Mouse (Mus musculus) kidney, postnatal 0 days (tissue): ENCODE data around the gene Osbpl3. TPM values are rescaled to one million over a fixed set of nuclear protein-coding genes. Genes with fewer than 3 reads are reported as not detected.
A peak's percentile ranks its signal among the peaks of the same experiment; 100 is the strongest.

Experiments used
- ATAC-seq: fragments of 200-750 bp; cut with Nextera tagmentation; replicated peaks from 2 replicates; pipeline ENCODE4 v1.8.0; 2017; ENCODE audit warnings: low read depth, moderate number of reproducible peaks, moderate TSS enrichment, moderate library complexity; ENCODE audit not compliant: low FRiP score
- DNase-seq: peaks from one replicate; pipeline ENCODE4 v3.0.0-alpha.2; 2016; ENCODE audit warnings: low spot score
- H3K27ac ChIP-seq: fragments of 300-500 bp; sonication (generic); 2 replicates; pipeline ENCODE4 v1.5.1; 2014; ENCODE audit warnings: mild to moderate bottlenecking
- H3K27me3 ChIP-seq: fragments of 300-500 bp; sonication (generic); 2 replicates; pipeline ENCODE4 v1.6.1; 2014; ENCODE audit warnings: low read length, mixed read lengths; ENCODE audit not compliant: insufficient read depth
- H3K36me3 ChIP-seq: fragments of 300-500 bp; sonication (generic); 2 replicates; pipeline ENCODE4 v1.6.1; 2014; ENCODE audit warnings: low read length, mixed read lengths; ENCODE audit not compliant: insufficient read depth
- H3K4me1 ChIP-seq: fragments of 300-500 bp; sonication (generic); replicated peaks from 2 replicates; pipeline ENCODE4 v1.6.1; 2014; ENCODE audit warnings: antibody characterized with exemption, low read length, mixed read lengths; ENCODE audit not compliant: insufficient read depth
- H3K4me2 ChIP-seq: fragments of 300-500 bp; sonication (generic); 2 replicates; pipeline ENCODE4 v1.6.1; 2014; ENCODE audit warnings: mild to moderate bottlenecking, low read length, moderate library complexity, mixed read lengths
- H3K4me3 ChIP-seq: fragments of 300-500 bp; sonication (generic); replicated peaks from 2 replicates; pipeline ENCODE4 v1.5.1; 2014; ENCODE audit warnings: low read depth, low read length
- H3K9ac ChIP-seq: fragments of 300-500 bp; sonication (generic); 2 replicates; pipeline ENCODE4 v1.6.1; 2014; ENCODE audit warnings: low read depth, low read length
- H3K9me3 ChIP-seq: fragments of 300-500 bp; sonication (generic); replicated peaks from 2 replicates; pipeline ENCODE4 v1.6.1; 2016; ENCODE audit warnings: low read length, inconsistent platforms, mixed read lengths
- CTCF ChIP-seq: IDR thresholded peaks from 2 replicates; pipeline ENCODE4 v1.5.1; 2016; ENCODE audit warnings: antibody characterized with exemption, low read depth, mild to moderate bottlenecking, moderate library complexity
- WGBS: fragments of 180-500 bp; shearing (Covaris S2); extraction: QIAGEN DNeasy Blood & Tissue Kit; methylation state at CpG from one replicate; pipeline ENCODE4 v1.1.7; 2014; 5-methylcytosine and 5-hydroxymethylcytosine counted together
- polyA plus RNA-seq: library from polyadenylated mRNA; unstranded; fragments of >200 nt; fragmentation: Nextera tagmentation; extraction: Ambion mirVana; gene quantifications from 2 replicates; pipeline ENCODE4 v1.2.1, GENCODE M21; 2015

The Osbpl3 gene
- polyA plus RNA-seq, 1 experiment from 2014 or later: 17.4 TPM

- peak overlapping the region; percentile 16; the same call in 1 of the 2 replicates for H3K27ac ChIP-seq
Measured at GRCm38 (mm10) chr6:50358104-50358679, 97.8 kb downstream of the Osbpl3 start.

GRCm38 (mm10) chr6:50354688-50355660 lies 101.0 kb downstream of the Osbpl3 start:
- Histone ChIP-seq H3K27ac (peak overlapping the region; percentile 63; the same call in 1 of the 2 replicates), H3K4me2 (no peak overlapping the region), H3K9ac (no peak overlapping the region), H3K9me3 (no peaks in the 10 kb centered on the region), H3K36me3 (no peaks in the 10 kb centered on the region), H3K27me3 (no peaks in the 10 kb centered on the region), H3K4me1 (peaks cover 18% of the 10 kb centered on the region; the same call in 1 of the 2 replicates), H3K4me3 (no peak overlapping the region)
- DNase-seq (peak; percentile 66), ATAC-seq (peak; percentile 73)
- no peak for TF ChIP-seq CTCF
- WGBS: 34% methylated on average over 20 of the region's 20 CpGs

More at GRCm38 (mm10) chr6:50358104-50358679, 97.8 kb downstream of the Osbpl3 start:
- DNase-seq: peak; percentile 41
- TF ChIP-seq CTCF: no peak
- Histone ChIP-seq H3K9me3 (no peaks in the 10 kb centered on the region), H3K9ac (no peak overlapping the region), H3K36me3 (no peaks in the 10 kb centered on the region), H3K4me2 (no peak overlapping the region), H3K4me3 (no peak overlapping the region), H3K4me1 (peaks cover 18% of the 10 kb centered on the region; the same call in 1 of the 2 replicates), H3K27me3 (no peaks in the 10 kb centered on the region)
- WGBS: 33% methylated on average over 16 of the region's 16 CpGs
- ATAC-seq: peak; percentile 38

GRCm38 (mm10) chr6:50352812-50353211 lies 103.2 kb downstream of the Osbpl3 start:
- H3K4me2 ChIP-seq: no peak overlapping the region
- no peaks in the 10 kb centered on the region for H3K36me3 ChIP-seq
- H3K9me3 ChIP-seq: no peaks in the 10 kb centered on the region
- H3K9ac ChIP-seq: no peak overlapping the region
- H3K27ac ChIP-seq: no peak overlapping the region
- TF ChIP-seq CTCF: no peak
- H3K27me3 ChIP-seq: no peaks in the 10 kb centered on the region
- WGBS: 48% methylated on average over 6 of the region's 6 CpGs
- ATAC-seq (no peak), DNase-seq (no peak)
- no peak overlapping the region for H3K4me3 ChIP-seq
- peaks cover 11% of the 10 kb centered on the region; the same call in 1 of the 2 replicates for H3K4me1 ChIP-seq

- H3K9ac ChIP-seq: no peak overlapping the region
- H3K27ac ChIP-seq: no peak overlapping the region
- ATAC-seq (no peak), DNase-seq (no peak)
- H3K4me3 ChIP-seq: no peak overlapping the region
- TF ChIP-seq CTCF: no peak
- WGBS: 92% methylated on average over 3 of the region's 3 CpGs
- H3K9me3 ChIP-seq: no peaks in the 10 kb centered on the region
- H3K27me3 ChIP-seq: no peaks in the 10 kb centered on the region
- H3K4me1 ChIP-seq: peaks cover 3% of the 10 kb centered on the region; the same call in 1 of the 2 replicates
- 0 out of 2 replicates have a peak, but pooled peaks cover 3% of the 10 kb centered on the region for H3K36me3 ChIP-seq
- no peak overlapping the region for H3K4me2 ChIP-seq
Measured at GRCm38 (mm10) chr6:50350911-50351310, 105.1 kb downstream of the Osbpl3 start.

GRCm38 (mm10) chr6:50348619-50349018 lies 107.4 kb downstream of the Osbpl3 start:
- peak; percentile 54 for TF ChIP-seq CTCF
- WGBS: 85% methylated on average over 1 of the region's 1 CpGs

GRCm38 (mm10) chr6:50346204-50346603 lies 109.8 kb downstream of the Osbpl3 start:
- TF ChIP-seq CTCF: no peak
- H3K9me3 ChIP-seq: no peaks in the 10 kb centered on the region
- DNase-seq (no peak), ATAC-seq (no peak)
- no peaks in the 10 kb centered on the region for H3K27me3 ChIP-seq
- no peak overlapping the region for H3K4me3 ChIP-seq
- 96% methylated on average over 7 of the region's 7 CpGs for WGBS
- peaks cover 6% of the 10 kb centered on the region; the same call in 1 of the 2 replicates for H3K36me3 ChIP-seq
- H3K27ac ChIP-seq: no peak overlapping the region
- H3K4me1 ChIP-seq: no peaks in the 10 kb centered on the region
- no peak overlapping the region for H3K9ac ChIP-seq
- H3K4me2 ChIP-seq: no peak overlapping the region

More at GRCm38 (mm10) chr6:50348619-50349018, 107.4 kb downstream of the Osbpl3 start:
- Histone ChIP-seq H3K4me2 (no peak overlapping the region), H3K36me3 (0 out of 2 replicates have a peak, but pooled peaks cover 3% of the 10 kb centered on the region), H3K27ac (no peak overlapping the region), H3K9ac (no peak overlapping the region), H3K9me3 (no peaks in the 10 kb centered on the region), H3K4me3 (no peak overlapping the region), H3K27me3 (no peaks in the 10 kb centered on the region), H3K4me1 (no peaks in the 10 kb centered on the region)
- no peak for ATAC-seq
- no peak for DNase-seq
